Mouse (Mus musculus): ENCODE data around the gene Hist2h3b. TPM values are rescaled to one million over a fixed set of nuclear protein-coding genes. Genes with fewer than 3 reads are reported as not detected.
"Not testable (repeated sequence)": the region's sequence is repeated elsewhere in the genome, so short reads cannot be mapped to it uniquely, and the experiment has no call there.

Gene Hist2h3b
- polyA plus RNA-seq, 1 experiment from 2014 or later = 96.2 TPM

DNA sequence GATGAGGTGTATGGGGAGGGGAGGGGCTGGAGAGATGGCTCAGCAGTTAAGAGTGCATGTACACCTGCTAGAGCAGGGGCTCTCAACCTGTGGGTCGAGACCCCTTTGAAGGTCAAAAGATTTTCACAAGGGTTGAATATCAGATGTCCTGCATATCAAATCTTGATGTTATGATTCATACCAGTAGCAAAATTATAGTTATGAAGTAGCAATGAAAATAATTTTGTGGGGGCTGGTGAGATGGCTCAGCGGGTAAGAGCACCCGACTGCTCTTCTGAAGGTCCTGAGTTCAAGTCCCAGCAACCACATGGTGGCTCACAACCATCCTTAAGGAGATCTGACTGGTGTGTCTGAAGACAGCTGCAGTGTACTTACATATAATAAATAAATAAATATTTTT lies 22.3 kb downstream of the Hist2h3b start:
- not testable (repeated sequence) for H3K9ac ChIP-seq; ATAC-seq (ENCODE audit: insufficient number of reproducible peaks, insufficient read depth, low FRiP score, low TSS enrichment, low read depth); H3K27me3 ChIP-seq; H3K27ac ChIP-seq; H3K36me3 ChIP-seq; H3K4me3 ChIP-seq; H3K9me3 ChIP-seq; H3K4me1 ChIP-seq; H3K4me2 ChIP-seq
- 90% methylated on average over 3 of the region's 3 CpGs for WGBS

DNA sequence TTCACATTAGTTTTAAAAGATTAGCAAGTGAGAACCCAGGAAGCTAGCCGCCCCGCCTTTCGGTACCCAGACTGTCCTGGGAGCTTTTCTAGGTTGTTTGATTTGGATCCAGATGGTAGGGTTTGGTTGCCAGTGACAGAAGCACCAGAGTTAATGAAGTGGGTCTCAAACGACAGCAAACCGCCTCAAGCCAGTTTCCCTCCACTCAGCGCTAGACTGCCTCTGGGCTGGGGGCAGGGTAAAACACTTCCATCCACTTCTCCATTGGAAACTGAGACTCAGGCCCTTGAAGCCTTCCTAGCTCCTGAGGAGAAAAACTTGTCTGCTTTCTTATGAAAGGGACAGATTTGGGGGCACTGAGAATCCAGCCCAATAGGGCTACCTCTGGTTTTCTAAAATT lies 24.2 kb downstream of the Hist2h3b start:
- ATAC-seq (ENCODE audit: insufficient number of reproducible peaks, insufficient read depth, low FRiP score, low TSS enrichment, low read depth) = no peak
- no peak overlapping the region for H3K27ac ChIP-seq
- no peak overlapping the region for H3K4me2 ChIP-seq
- H3K4me1 ChIP-seq = no peaks in the 10 kb centered on the region
- no peaks in the 10 kb centered on the region for H3K36me3 ChIP-seq
- H3K4me3 ChIP-seq = no peak overlapping the region
- H3K9ac ChIP-seq = no peak overlapping the region
- H3K9me3 ChIP-seq = no peaks in the 10 kb centered on the region
- WGBS = 41% methylated on average over 6 of the region's 6 CpGs
- no peaks in the 10 kb centered on the region for H3K27me3 ChIP-seq

DNA sequence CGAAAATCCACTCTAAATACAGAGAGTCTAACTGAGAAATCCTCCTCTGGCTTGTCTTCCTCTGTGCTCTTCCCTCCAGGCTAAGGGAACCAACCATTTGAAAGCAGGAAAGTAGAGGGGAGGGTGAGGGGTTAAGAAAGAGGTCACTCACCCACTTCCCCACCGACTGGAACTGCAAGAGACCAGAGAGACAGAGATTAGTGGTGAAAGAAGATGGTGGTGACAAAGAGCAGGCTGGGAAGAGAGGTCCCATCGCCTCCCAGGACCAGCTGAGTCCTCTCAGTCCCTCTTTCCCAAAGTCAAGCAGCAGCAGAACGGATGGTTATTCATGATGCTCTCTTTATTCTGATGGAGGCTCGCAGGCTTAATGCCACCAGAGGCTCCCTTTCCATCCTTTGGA lies 24.9 kb downstream of the Hist2h3b start:
- Histone ChIP-seq H3K4me3 (no peak overlapping the region), H3K4me1 (no peaks in the 10 kb centered on the region), H3K9me3 (no peaks in the 10 kb centered on the region), H3K4me2 (no peak overlapping the region), H3K27me3 (no peaks in the 10 kb centered on the region), H3K9ac (no peak overlapping the region), H3K27ac (no peak overlapping the region), H3K36me3 (no peaks in the 10 kb centered on the region)
- no peak for ATAC-seq (ENCODE audit: insufficient number of reproducible peaks, insufficient read depth, low FRiP score, low TSS enrichment, low read depth)
- WGBS = 40% methylated on average over 5 of the region's 5 CpGs

DNA sequence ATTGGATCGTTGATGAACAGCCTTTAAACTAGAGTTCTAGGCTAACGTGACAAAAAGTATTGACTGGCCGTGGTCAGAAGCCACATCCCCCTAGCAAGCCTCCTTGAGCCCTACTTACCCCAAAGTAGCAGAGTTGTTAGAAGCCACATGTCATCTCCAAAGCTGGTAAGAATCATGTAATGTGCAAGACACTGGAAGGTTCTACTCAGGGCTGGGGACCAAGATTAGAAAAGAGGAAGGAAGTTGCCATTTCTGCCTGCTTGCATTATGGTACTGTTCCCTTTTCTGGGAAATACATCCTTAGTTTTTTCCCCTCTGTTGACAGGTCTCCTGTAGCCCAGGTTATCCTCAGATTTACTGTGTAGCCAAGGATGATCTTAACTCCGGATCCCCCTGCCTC lies 25.3 kb downstream of the Hist2h3b start, which contains the start of gene Fcgr1:
Fcgr1 (minus strand) TSS at position 183 of the 400 bp plus-strand sequence.
- 85% methylated on average over 4 of the region's 4 CpGs for WGBS
- ATAC-seq (ENCODE audit: insufficient number of reproducible peaks, insufficient read depth, low FRiP score, low TSS enrichment, low read depth) = no peak

DNA sequence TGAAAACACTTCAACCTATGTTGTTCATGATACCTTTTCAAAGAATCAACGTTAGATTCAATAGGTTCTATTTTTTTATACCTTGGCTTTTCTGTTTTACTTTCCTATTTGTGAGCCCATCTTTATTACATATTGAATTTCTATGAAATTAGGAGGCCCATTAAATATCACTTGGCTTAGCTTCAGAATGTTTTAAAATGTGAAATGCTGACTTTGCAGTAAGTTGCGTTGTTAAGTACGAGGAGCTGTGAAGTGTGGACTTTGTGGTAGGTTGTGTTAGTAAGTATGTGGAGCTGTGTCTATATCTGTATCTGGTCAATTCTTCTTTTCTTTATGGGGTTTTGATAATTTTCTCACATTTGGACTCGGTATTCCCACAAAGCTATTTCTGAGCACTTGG lies 29.9 kb downstream of the Hist2h3b start:
- no peak for ATAC-seq (ENCODE audit: insufficient number of reproducible peaks, insufficient read depth, low FRiP score, low TSS enrichment, low read depth)
- Histone ChIP-seq H3K9ac (no peak overlapping the region), H3K4me3 (no peak overlapping the region), H3K36me3 (no peaks in the 10 kb centered on the region), H3K27ac (no peak overlapping the region), H3K9me3 (no peaks in the 10 kb centered on the region), H3K27me3 (peaks cover 6% of the 10 kb centered on the region; the same call in 1 of the 2 replicates), H3K4me2 (no peak overlapping the region), H3K4me1 (no peaks in the 10 kb centered on the region)
- WGBS = 91% methylated on average over 4 of the region's 4 CpGs

More for the DNA sequence above, 25.3 kb downstream of the Hist2h3b start, which contains the start of gene Fcgr1:
- Histone ChIP-seq H3K4me3 (no peak within 1 kb of the TSS), H3K4me1 (no peaks in the 10 kb centered on the region), H3K36me3 (no peaks in the 10 kb centered on the region), H3K9me3 (no peaks in the 10 kb centered on the region), H3K27me3 (no peaks in the 10 kb centered on the region), H3K27ac (no peak within 1 kb of the TSS), H3K9ac (no peak within 1 kb of the TSS), H3K4me2 (no peak within 1 kb of the TSS)

DNA sequence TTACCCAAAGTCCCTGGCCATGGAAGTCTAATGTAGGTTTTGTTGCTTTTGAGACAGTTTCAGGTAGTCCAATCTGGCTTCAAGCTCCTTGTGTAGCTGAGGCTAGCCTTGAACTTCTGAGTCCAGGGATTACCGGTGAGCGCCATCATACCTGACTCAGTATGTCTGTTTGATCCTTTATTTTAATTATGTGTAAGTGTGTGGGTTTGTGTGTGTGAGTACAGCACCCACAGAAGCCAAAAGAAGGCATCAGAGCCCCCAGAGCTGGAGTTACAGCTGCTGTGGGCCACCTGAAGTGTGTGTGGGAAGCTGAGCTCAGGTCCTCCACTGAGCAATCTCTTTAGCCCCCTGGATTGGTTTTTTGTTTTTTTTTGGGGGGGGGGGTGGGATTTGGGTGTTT lies 31.1 kb downstream of the Hist2h3b start:
- 95% methylated on average over 2 of the region's 2 CpGs for WGBS
- Histone ChIP-seq H3K4me1 (no peaks in the 10 kb centered on the region), H3K27ac (no peak overlapping the region), H3K4me3 (no peak overlapping the region), H3K9me3 (no peaks in the 10 kb centered on the region), H3K9ac (no peak overlapping the region), H3K4me2 (no peak overlapping the region), H3K27me3 (peaks cover 6% of the 10 kb centered on the region; the same call in 1 of the 2 replicates), H3K36me3 (no peaks in the 10 kb centered on the region)
- no peak for ATAC-seq (ENCODE audit: insufficient number of reproducible peaks, insufficient read depth, low FRiP score, low TSS enrichment, low read depth)

DNA sequence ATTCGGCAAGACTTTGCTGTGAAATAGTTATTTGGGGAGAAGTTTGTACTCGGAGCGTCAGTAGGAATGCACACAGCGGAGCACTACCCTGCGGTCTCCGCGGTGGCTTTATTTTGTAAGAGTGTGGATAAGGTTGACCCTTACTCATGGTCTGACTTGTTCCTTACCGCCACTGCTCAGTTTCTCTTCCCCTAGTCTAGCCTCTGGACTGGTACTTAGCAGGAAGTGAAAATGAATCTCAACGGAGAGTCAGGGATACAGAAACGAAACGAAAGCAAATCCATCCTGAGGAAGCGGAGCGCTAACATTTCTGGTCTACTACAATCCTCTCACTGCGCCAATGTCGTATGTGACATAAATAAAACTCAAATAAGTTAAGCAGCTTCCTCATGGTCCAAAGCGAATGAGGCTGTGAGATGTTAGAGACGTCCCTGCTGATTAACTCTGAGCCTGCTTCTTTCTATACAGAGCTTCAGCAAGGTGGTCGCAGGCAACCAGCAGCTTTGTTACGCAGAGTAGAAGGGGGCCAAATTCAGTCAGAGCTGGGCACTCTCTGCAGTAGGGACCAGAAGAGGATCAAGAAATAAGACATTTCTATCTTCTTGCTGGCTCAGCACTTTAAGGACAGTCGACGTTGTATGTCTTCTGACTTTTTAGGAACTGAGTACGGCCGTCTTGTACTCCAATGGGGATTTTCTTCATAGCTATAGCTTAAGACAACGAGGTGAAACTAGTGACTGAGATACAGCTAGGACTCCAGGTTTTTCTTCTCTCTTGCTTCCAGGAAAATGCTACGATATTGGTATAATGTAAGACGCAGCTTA lies 32.5 kb downstream of the Hist2h3b start:
- no peak for ATAC-seq (ENCODE audit: insufficient number of reproducible peaks, insufficient read depth, low FRiP score, low TSS enrichment, low read depth)
- 73% methylated on average over 26 of the region's 26 CpGs for WGBS
- Histone ChIP-seq H3K27me3 (peaks cover 6% of the 10 kb centered on the region; the same call in 1 of the 2 replicates), H3K36me3 (no peaks in the 10 kb centered on the region), H3K9ac (no peak overlapping the region), H3K4me2 (peak overlapping the region; percentile 32), H3K27ac (no peak overlapping the region), H3K4me1 (no peaks in the 10 kb centered on the region), H3K9me3 (no peaks in the 10 kb centered on the region), H3K4me3 (peak overlapping the region; percentile 17; the same call in 1 of the 2 replicates)

DNA sequence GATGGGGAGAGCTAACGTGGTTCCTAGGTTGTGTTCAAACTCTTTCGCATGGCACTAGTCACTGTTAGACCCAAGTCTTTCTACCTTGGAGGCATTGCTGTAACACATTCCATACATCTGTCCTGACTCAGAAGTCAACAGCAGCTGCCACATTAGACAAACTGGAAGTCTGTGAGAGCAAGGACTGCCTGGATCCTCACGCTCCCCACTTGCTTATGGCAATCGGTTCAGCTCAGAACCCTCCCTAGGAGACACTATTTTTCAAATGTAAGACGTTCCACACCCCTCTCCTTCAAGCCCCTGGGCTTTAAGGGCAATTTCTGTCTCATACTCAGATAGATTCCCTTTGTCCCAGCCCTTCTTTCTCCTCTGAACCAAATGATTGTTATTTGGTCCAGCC lies 33.6 kb downstream of the Hist2h3b start:
- no peak for ATAC-seq (ENCODE audit: insufficient number of reproducible peaks, insufficient read depth, low FRiP score, low TSS enrichment, low read depth)
- H3K4me1 ChIP-seq = no peaks in the 10 kb centered on the region
- no peak overlapping the region for H3K27ac ChIP-seq
- H3K4me2 ChIP-seq = no peak overlapping the region
- peaks cover 6% of the 10 kb centered on the region; the same call in 1 of the 2 replicates for H3K27me3 ChIP-seq
- no peaks in the 10 kb centered on the region for H3K9me3 ChIP-seq
- no peak overlapping the region for H3K9ac ChIP-seq
- no peaks in the 10 kb centered on the region for H3K36me3 ChIP-seq
- no peak overlapping the region for H3K4me3 ChIP-seq
- 77% methylated on average over 5 of the region's 5 CpGs for WGBS

DNA sequence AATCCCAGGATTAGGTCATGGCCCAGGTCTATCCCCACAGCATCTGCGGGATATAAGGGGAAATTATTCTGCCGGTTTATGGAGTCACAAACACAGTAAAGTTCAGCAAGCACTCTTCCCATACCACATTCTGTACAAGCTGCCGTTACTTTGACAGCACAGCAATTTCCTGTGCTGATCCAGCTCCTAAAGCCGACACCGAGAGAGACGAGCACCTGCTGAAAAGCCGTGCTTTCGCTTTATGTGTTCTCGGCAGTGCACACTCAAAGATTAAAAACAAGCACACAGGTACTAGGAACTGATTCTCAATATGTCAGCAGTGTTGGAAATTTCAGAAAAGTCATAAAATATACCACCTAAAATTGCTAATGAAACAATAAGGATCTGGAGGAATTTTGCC lies 38.1 kb downstream of the Hist2h3b start:
- Histone ChIP-seq H3K27ac (no peak overlapping the region), H3K9me3 (no peaks in the 10 kb centered on the region), H3K27me3 (peaks cover 5% of the 10 kb centered on the region; the same call in 1 of the 2 replicates), H3K4me2 (no peak overlapping the region), H3K9ac (no peak overlapping the region), H3K4me1 (no peaks in the 10 kb centered on the region), H3K36me3 (no peaks in the 10 kb centered on the region), H3K4me3 (no peak overlapping the region)
- no peak for ATAC-seq (ENCODE audit: insufficient number of reproducible peaks, insufficient read depth, low FRiP score, low TSS enrichment, low read depth)
- 79% methylated on average over 9 of the region's 9 CpGs for WGBS

DNA sequence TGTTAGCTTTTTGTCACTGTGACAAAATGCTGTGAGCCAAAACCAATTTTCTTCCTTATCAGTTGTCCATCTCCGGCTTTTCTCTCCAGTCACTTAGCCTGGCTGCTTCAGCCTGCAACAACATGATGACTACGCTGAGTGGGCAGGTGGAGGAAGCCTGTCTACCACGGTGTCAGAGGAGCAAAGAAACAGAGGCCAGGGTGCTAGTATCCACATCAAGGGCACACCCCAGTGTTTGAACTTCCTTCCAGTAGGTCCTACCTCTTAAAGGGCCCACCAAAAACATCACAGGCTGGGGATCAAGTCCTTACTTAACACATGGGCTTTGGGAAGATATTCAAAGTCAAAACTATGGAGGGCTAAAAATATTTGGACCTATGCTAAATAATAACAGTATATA lies 41.0 kb downstream of the Hist2h3b start:
- Histone ChIP-seq H3K4me2 (no peak overlapping the region), H3K4me3 (no peak overlapping the region), H3K27me3 (no peaks in the 10 kb centered on the region), H3K9me3 (no peaks in the 10 kb centered on the region), H3K4me1 (no peaks in the 10 kb centered on the region), H3K27ac (no peak overlapping the region), H3K9ac (no peak overlapping the region), H3K36me3 (no peaks in the 10 kb centered on the region)
- 68% methylated on average over 3 of the region's 3 CpGs for WGBS
- no peak for ATAC-seq (ENCODE audit: insufficient number of reproducible peaks, insufficient read depth, low FRiP score, low TSS enrichment, low read depth)

DNA sequence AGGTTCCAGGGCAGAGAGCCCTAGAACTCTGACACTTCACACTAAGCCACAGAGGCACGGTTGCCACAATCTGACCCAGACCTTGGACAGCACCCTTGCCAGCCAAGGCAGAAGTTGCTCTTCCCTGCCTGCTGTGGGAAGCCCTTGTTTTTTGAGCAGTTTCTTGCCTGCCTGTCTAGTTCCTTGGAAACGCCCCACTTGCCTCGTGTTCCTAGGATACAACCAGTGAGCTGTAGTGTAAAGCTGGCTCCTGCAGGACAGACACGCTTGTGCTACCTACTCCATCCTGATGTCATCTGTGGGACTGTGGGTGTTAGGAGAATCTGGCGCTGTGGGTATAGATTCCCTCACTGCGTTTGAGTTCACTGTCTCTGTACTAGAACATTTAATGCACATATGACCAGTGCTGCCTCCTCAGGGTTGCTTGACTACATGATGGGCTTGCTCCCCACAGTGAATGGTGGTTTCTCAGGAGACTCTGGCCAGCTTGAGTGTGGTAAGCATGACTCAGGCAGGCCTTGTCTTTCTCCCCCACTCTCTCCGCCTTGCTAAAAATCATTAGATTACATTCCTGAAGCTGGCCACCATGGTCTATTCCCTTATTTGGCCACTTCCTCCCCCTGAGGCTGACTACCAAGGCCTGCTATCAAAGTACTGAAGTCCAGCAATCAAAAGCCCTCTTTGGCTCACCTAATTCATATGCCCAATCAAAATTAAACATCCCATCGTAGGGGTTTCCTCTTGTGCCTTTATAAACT lies 44.1 kb downstream of the Hist2h3b start:
- Histone ChIP-seq H3K27me3 (no peaks in the 10 kb centered on the region), H3K4me2 (no peak overlapping the region), H3K4me1 (no peaks in the 10 kb centered on the region), H3K27ac (no peak overlapping the region), H3K36me3 (no peaks in the 10 kb centered on the region), H3K9ac (no peak overlapping the region), H3K4me3 (no peak overlapping the region), H3K9me3 (no peaks in the 10 kb centered on the region)
- 61% methylated on average over 8 of the region's 8 CpGs for WGBS
- no peak for ATAC-seq (ENCODE audit: insufficient number of reproducible peaks, insufficient read depth, low FRiP score, low TSS enrichment, low read depth)
